Mouse (Mus musculus): ENCODE measurements around the gene Epha2. TPM values are rescaled to one million over a fixed set of nuclear protein-coding genes. Genes with fewer than 3 reads are reported as not detected.

Epha2 gene
- total RNA-seq, 2 experiments from 2014 or later = 2.5 to 2.7 TPM

DNA sequence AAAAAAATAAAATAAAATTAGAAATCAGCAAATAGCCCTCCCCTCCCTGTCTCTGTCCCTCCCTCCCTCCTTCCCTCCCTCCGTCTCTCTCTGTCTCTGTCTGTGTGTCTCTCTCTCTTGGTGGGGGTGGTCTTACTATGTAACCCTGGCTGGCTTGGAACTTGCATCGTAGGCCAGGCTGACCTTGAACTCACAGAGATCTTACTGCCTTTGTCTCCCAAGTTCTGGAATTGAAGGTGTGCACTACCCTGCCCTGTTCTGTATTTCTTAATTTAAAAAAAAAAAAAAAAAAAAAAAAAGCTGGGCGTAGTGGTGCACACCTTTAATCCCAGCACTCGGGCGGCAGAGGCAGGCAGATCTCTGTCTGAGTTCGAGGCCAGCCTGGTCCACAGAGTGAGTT lies 21.3 kb upstream of the Epha2 start:
- no peak for DNase-seq (ENCODE audit: low spot score in 2 of 2)

DNA sequence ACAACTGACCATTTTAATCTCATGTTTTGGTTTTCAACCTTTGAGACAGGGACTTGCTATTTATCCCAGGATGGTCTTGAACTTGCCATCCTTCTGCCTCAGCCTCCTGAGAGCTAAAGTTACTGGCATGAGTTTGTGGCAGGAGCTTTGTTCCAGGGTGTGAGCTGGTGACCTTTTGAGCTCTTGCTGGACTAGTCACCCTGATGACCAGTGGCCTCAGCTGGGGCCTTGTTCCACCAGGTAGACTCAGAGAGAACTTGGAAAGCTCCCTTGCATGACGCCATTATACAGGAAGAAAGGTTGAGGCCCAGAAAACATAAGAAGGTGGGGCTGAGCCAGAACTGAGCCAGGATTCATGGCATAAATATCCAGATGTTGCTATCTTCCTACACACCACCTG lies 20.6 kb upstream of the Epha2 start:
- DNase-seq (ENCODE audit: low spot score in 2 of 2) = no peak

DNA sequence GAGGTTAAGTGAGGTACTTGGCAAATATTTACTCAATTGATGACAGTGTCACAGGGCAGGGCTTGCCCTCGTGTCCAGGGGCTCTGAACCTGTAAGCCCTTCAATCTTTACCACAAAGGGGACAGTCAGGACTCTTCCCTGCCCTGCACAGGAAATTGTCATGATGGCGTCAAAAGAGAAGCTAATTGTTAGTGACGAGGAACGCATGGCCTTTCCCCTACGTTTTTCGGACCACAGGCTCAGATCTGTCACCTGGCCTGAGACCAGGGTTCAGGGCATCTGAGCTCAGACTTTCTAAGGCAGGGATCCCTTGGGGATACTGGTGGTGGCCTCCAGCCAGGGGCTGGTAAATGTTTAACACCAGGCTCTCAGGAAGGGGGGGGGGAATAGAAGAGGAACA lies 19.9 kb upstream of the Epha2 start:
- no peak for DNase-seq (ENCODE audit: low spot score in 2 of 2)

DNA sequence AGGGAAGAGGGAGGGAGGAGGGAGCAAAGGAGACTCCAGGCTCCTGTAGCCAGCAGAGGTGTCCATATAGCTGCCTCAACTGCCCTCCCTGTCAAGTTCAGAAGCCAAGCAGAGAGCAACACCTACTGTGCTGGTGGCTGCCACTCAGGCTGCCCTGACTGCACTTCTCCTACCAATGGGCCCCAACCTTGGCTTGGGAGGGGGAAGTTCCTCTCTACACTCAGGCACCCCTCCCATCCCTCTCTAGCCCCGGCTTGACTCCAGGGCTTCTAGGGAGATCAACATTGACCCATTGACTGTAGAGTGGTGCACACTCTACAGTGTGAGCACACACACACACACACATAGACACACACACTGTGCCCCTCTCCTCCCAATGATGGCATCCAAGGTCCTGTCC lies 19.5 kb upstream of the Epha2 start:
- DNase-seq (ENCODE audit: low spot score in 2 of 2) = no peak

DNA sequence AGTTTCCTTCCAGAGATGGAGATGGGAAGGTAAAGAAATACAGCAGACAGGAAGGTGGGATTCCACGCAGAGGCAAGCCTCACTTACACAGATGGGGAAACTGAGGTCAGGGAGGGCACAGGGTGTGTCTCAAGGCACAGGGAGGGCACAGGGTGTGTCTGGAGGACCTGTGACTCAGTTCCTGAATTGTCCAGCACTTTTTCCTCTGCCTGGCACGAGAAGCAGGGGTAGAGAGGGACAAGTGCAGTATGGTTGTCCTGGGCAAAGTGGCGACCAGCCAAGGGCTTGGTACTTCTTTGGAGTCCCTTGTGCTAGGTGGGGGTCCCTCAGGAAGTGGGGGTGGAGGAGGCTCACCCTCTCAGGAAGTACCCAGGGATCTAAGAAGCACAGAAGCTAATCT lies 19.0 kb upstream of the Epha2 start:
- DNase-seq (ENCODE audit: low spot score in 2 of 2) = no peak

DNA sequence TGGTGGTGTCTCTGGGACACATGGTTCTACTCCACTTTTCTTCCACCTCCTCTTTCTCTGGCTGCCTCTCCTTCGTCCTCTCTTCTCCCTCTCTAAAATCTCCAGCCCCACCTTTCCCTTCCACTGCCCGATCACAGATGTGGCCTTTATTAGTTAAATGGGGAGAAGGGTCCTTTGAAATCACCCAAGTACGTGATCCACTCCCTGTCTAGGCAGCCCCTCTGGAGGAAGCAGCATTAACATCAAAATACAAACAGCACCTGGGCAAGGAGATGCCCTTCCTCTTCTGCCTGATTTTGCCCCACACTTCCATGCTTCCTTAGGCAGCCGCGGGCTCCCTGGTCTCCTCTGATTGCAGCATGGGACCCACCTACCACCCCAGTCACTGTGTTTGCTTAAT lies 18.4 kb upstream of the Epha2 start:
- DNase-seq (ENCODE audit: low spot score in 2 of 2) = no peak

DNA sequence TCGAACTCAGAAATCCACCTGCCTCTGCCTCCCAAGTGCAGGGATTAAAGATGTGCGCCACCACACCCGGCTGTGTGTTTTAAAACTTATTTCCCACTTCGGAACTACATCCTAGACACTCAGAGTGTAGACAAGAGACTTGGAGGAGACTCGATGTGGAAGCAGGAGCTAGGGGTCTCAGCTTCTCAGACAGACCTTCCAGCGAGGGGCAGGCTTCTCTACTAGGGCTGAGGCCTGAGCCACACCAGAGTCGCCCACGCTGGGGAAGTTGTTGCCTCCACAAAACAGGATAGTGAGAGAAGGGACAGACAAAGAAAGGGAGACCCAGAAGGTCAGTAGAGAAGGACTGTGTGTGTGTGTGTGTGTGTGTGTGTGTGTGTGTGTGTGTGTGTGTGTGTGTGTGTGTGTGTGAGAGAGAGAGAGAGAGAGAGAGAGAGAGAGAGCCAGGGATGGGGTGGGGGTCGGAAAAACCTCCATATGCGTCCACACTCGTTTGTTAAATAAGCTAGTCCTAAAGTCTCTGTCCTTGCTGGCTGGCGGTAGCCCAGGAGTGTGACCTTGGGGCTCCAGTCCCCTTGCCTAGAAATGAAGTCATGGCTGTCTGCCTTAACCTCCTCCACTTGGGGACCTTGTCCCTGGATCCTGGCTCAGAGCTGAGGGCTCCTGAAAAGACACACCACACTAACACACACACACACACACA lies 17.7 kb upstream of the Epha2 start:
- no peak for DNase-seq (ENCODE audit: low spot score in 2 of 2)

DNA sequence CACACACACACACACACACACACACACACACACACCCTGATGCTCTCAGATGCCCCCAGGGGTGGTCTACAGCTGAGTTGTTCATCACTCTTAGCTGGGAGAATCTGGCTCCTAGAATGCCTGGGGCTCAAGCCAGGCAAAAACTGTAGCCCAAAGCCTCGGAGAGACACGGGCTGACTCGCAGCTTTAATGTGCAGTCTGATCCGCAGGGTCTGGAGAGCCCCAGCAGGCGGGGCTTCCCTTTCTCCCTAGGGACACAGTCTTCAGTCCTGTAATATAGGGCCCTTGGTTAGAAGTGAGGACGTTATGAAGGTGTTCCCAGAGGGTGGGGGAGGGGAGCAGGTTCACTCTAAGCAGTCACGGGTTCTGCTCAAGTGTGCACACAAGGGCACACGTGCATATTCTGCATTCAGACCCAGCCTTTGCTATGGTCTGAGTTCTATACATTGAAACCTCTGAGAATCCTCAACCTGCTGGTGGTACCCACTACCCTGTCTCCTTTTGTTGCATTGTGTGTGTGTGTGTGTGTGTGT lies 17.1 kb upstream of the Epha2 start:
- DNase-seq (ENCODE audit: low spot score in 2 of 2) = no peak

DNA sequence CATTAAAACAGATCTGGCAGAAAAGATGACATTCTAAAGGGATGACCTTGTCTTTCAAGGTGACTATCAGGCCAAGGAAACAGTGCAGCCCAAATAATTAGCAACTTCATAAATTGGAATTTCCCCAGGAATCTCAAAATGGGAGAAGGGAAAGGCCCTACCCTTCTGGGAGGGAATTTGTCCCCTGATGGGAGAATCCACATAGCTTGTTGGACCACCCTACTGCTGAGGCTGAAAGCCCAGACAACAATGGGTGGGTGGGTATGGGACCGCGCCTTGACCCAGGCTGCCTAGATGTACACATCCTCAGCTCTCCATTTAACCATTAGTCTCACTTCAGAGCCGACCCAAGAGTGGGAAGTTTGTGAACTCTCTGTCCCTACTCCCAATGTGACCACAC lies 16.6 kb upstream of the Epha2 start:
- no peak for DNase-seq (ENCODE audit: low spot score in 2 of 2)

DNA sequence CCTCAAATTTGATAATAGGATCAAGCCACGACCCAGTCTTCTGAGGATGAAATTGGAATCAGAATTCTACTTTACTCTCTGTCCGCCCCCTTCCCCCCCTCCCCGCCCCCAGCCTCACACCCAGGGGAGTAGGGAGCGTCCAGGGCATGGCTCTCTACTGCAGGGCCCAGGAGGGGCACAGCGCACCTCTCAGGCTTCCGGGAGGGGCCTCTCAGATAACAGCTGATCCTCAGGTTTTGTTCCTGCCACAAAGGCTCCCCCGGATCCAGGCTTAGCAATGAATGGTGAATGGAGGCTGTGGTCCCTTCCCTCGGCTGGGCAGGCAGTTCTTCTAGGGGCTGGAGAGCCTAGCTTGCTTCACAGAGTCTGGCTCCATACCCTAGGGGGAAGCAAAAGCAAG lies 15.9 kb upstream of the Epha2 start:
- DNase-seq (ENCODE audit: low spot score in 2 of 2) = no peak

DNA sequence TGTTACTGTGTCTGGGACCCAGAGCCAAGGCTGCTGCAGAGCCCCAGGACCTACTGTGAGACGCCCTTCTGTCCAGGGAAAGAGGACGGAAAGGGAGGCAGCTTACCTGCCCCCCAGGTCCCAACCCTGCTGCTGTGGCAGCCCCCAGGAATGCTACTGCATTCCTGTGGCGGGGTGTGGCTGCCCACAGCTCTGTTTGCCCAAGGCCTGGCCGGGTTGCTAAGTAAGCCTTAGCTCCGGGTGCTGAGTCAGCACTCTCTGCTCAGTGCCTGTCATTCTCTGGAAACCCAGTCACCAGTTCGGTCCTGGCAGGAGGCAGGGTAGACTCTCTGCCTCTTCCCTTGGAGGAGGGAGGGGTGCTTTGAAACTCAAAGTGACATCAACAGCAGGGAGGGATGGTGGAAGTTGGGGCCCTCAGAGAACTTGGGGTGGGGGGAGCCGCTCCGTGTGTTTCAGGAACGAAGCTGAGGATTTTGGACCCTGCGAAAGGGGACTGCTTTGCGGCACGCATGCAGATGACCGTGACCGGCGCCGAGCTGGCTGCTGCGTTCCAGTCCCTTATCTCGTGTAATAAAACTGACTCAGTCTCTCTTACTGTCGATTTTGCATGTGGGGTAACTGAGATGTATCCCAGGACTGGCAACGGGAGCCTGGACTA lies 14.1 kb upstream of the Epha2 start:
- DNase-seq (ENCODE audit: low spot score in 2 of 2) = no peak

DNA sequence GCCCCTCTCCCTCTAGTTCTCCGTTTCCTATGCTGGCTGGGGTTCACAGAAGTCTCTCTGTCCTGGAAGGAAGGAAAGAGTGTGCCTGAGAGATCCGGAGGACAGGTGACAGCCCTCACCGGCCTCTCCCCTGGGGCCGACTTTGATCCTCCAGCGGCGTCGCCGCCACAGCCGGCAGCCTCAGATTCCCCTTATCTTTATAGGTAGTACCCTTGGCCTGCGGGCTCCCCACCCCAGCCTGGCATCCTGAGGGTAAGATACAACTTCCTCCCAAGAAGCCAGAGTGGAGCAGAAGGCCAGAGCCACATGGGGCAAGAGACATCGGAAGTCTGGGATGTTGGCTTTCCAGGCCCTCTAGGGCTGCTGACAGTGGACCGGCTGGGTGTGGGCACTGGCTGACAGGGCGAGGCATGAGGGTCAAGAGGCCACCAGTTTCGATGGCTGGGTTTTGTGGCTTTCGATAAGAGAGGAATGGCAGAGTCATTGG lies 13.5 kb upstream of the Epha2 start:
- DNase-seq (ENCODE audit: low spot score in 2 of 2) = no peak

DNA sequence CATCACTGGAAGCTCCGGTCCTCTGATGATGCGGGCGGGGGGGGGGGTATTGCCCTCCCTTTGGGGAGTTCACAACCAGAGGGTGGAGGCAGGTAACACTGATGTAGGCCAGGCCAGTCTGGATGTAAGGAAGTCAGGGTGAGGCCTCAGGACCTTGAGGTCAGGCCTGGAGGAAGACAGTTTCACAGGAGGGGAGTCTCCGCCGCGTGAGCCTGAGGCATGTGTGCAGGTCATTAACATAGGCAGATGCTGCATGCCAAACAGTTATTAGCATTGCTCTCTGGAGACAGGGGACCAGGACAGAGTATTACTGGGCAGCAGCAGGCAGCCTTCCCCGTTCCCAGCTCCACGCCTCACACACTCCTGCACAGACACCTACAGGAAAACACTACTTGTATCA lies 12.9 kb upstream of the Epha2 start:
- DNase-seq (ENCODE audit: low spot score in 2 of 2) = no peak

DNA sequence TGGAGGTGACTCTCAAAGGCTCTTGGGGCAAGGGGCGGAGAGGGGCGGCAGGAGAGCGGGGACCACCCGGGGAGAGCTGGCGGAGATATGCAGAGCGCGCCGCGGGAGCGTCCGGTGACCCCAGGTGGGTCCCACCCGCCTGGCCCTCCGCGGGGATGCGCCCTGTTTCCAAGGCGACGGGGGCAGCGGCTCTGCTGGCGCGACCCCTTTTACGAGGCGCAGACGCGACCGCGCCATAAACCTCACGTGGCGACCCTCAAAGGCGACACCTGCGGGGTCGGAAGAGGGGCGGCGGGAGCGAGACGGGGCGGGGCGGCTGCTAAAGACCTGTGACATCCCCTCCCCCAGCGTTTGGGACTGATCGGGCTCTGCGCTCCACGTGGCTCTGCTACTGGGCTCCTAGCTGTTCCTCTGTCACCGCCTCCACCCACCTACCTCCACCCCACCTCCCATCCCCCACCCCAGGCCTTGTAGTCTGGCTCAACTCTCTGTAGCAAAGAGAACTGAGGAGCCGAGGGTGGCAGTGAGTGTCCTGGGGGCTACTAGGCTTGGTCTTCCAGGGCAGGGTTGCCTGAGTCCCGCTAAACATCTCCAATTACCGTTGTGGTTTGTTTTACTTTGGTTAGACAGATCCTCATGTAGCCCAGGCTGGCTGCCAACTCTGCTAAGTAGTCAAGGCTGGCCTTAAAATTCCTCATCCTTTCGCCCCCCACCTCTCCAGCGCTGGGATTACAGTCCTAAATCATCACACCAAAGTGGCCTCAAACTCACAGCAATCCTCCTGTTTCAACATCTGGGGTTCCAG lies 9.3 kb upstream of the Epha2 start:
- no peak for DNase-seq (ENCODE audit: low spot score in 2 of 2)

DNA sequence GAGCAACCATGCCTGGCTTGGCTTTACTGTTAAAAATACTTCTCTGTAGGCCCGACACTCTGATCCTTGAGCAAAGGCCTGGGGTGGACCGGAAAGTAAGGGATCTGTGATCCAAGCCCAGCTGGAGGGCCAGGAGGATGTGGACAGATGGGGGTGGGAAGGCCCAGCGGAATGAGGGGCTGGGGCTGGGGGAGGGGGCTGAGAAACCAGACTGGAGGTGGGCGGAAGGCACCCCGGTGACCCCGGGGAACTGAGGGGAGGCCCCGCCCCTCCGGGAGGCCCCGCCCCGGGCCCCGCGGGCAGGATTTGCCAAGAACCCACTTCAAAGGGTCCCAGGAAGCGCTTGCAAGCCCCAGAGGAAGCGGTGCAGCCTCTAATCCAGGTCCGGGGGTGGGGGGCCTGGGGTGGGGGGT lies 5.3 kb upstream of the Epha2 start:
- no peak for DNase-seq (ENCODE audit: low spot score in 2 of 2)

DNA sequence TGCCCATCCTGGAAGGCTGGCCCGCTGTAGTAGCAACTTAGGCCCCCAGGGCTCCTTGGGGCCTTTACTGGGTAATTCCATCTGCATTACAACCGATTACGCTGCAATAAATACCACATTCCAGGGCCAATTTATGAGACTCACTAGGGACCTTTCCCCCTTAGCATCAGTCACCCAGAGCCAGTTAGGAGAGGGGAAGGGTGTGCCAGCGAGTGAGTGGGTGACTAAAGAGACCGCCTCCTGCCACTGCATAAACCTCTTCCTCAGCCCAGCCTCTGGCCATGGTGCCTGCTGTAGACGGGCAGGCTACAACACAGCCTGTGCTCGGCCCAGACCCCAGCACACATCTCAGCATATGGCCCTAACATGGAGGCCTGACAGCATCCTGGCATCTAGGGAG lies 3.1 kb upstream of the Epha2 start:
- DNase-seq (ENCODE audit: low spot score in 2 of 2) = no peak

DNA sequence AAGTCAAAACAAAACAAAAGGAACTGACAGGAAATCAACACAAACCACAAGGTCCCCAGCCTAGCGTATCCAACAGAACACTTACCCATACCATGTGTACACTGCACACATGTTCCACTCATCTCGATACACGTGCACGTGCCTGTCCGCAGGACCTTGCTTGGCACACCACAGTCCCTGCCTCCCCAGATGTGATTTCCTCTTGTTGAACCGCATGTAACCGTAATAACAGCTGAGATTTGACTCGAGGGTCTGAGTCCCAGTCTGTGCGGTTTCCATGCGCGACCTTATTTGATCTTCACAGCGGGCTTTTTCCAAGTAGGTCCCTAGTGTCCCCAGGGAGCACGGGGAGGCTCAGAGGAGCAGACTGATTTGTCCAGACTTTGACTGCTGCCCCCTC lies 1.7 kb upstream of the Epha2 start:
- DNase-seq (ENCODE audit: low spot score in 2 of 2) = no peak

DNA sequence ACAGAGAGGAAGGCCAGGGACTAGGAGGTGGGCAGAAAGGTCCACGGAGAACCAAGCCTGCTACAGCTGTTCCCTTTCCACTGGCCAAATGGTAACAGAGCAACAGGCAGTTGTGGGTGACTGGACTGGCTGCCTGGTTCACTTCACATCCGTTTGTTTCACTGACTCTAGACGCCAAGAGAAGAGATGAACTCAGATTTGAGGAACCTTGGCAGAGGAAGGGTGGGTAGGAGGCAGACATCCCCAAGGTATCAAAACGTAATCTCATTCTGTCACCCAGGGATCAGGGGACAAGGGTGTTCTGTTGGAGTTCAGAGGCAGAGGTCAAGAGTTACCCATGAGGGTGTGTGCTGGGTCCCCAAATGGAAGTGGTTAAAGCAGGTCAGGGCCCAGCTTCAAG lies 844 bp upstream of the Epha2 start:
- no peak for DNase-seq (ENCODE audit: low spot score in 2 of 2)

DNA sequence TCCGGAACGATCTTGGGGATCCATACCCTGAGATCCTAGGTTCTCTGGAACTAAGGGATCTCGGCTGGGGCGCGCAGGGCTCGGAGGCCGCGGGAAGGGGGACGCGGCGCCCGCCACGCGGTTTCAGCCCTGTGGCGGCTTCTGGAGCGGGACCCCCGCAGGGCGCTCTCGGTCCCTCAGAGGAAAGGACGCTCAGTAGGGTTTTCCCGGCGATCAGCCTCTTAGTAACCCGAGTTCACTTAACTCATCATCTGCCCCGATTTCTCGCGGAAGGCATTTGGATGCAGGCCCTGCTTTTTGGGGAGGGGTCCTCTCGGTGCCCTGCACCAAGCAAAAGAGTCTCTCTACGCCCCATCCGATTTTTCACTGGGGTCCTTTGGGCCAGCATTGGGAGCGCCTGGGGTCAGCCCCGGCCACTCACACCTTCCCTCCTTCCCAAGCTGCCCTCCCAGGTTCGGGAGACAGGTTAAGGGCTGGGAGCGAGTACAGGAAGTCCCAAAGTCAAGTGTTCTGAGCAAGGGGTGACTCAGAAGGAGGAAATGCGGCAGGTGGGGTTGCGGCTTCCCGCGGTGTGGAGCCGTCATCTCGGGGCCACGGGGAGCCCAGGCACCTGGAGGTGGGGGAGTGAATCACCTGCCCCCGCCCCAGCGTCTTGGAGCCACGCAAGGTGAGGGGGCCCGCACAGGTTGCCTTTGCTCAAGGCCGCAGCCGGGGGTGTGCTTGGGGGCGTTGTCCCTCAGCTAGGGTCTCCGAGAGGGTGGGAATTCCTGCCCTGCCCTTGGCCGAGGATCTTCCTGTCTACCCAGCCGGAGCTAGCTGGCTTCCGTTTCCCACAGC lies 769 bp downstream of the Epha2 start:
- no peak for DNase-seq (ENCODE audit: low spot score in 2 of 2)

DNA sequence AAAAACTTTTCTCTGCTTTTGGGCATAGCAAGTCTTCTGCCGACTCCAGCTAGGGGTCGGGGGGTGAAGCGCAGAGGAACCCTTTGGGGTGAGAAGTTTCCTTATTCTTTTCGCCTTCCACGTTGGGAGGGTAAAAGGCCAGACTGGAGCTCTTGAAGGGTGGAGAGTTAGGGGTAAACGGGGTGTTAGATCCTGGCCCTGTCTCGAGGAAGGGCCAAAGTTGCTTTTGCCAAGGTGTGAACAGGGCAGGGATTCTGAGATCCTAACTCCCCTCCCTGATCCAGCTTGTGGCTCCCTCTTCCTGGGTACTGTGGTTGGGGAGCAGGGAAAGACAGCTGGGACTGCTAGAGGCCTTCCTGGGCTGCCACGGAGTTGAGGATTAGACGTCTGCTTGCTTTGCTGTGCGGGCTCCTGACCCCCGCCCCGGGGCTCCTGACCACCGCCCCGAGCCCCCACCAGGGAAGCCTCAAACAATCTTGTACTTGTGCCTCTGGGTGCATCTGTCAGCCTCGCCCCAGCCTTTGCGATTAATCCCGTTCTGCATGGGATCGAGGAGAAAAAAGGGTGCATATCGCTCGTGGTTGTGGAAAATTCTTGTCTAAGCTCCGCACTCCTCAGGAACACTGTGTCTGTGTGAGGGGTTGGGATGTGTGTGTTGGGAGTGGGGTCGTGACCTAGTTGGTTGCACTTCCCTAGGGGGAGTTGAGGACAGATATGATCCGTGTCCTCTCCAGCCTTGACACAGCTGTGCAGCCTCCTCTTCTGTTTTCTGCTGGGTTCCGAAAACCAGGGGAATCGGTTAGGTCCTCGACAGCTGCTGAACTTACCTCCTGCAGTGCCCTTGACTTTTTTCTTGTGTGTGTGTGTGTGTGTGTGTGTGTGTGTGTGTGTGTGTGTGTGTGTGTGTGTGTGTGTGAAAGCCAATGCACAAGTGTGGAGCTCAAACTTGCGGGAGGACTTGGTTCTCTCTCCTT lies 1.7 kb downstream of the Epha2 start:
- DNase-seq (ENCODE audit: low spot score in 2 of 2) = no peak

All from layer of hippocampus, postnatal 10 days (tissue).